Mouse (Mus musculus) forebrain, embryonic 11.5 days (tissue): ENCODE results near the gene Fhl2. TPM values are rescaled to one million over a fixed set of nuclear protein-coding genes. Genes with fewer than 3 reads are reported as not detected.
A peak's percentile ranks its signal among the peaks of the same experiment; 100 is the strongest.

Source experiments
- ATAC-seq: fragments of 200-750 bp; cut with Nextera tagmentation; replicated peaks from 2 replicates; pipeline ENCODE4 v1.8.0; 2017; ENCODE audit warnings: moderate TSS enrichment; ENCODE audit not compliant: low FRiP score
- DNase-seq: peaks from one replicate; pipeline ENCODE4 v3.0.0-alpha.2; 2017; ENCODE audit warnings: low spot score
- H3K27ac ChIP-seq: fragments of 300-500 bp; sonication (generic); 2 replicates; pipeline ENCODE4 v1.5.1; 2014; ENCODE audit warnings: low read depth, low read length
- H3K27me3 ChIP-seq: fragments of 300-500 bp; sonication (generic); 2 replicates; pipeline ENCODE4 v1.6.1; 2014; ENCODE audit warnings: mild to moderate bottlenecking, low read length, mixed read lengths; ENCODE audit not compliant: control insufficient read depth, insufficient read depth
- H3K36me3 ChIP-seq: fragments of 300-500 bp; sonication (generic); 2 replicates; pipeline ENCODE4 v1.6.1; 2014; ENCODE audit warnings: mild to moderate bottlenecking, low read length, moderate library complexity, mixed read lengths; ENCODE audit not compliant: control insufficient read depth, insufficient read depth
- H3K4me1 ChIP-seq: fragments of 300-500 bp; sonication (generic); replicated peaks from 2 replicates; pipeline ENCODE4 v1.6.1; 2014; ENCODE audit warnings: low read length, mixed read lengths; ENCODE audit not compliant: control insufficient read depth, insufficient read depth
- H3K4me2 ChIP-seq: fragments of 300-500 bp; sonication (generic); 2 replicates; pipeline ENCODE4 v1.6.1; 2014; ENCODE audit warnings: low read depth, mild to moderate bottlenecking, low read length, moderate library complexity, mixed read lengths; ENCODE audit not compliant: severe bottlenecking
- H3K4me3 ChIP-seq: fragments of 300-500 bp; sonication (generic); 2 replicates; pipeline ENCODE4 v1.5.1; 2014; ENCODE audit warnings: low read depth, low read length
- H3K9ac ChIP-seq: fragments of 300-500 bp; sonication (generic); 2 replicates; pipeline ENCODE4 v1.6.1; 2014; ENCODE audit warnings: low read length
- H3K9me3 ChIP-seq: fragments of 300-500 bp; sonication (generic); 2 replicates; pipeline ENCODE4 v1.6.1; 2016; ENCODE audit warnings: low read length, mixed read lengths; ENCODE audit not compliant: control insufficient read depth
- WGBS: fragments of 180-500 bp; shearing (Covaris S2); extraction: QIAGEN DNeasy Blood & Tissue Kit; methylation state at CpG from one replicate; pipeline ENCODE4 v1.1.7; 2014; 5-methylcytosine and 5-hydroxymethylcytosine counted together
- polyA plus RNA-seq: library from polyadenylated mRNA; unstranded; fragments of >200 nt; fragmentation: Nextera tagmentation; extraction: Ambion mirVana; gene quantifications from 2 replicates; pipeline ENCODE4 v1.2.1, GENCODE M21; 2014

Fhl2 gene
- polyA plus RNA-seq, 1 experiment from 2014 or later, result 4.0 TPM

GRCm38 (mm10) chr1:43098031-43098984 is 98.5 kb downstream of the Fhl2 start, which contains the start of the genes Tgfbrap1 and AI597479:
Gene Tgfbrap1, minus strand, starts transcription at chr1:43098637.
Gene AI597479, plus strand, starts transcription at chr1:43098710.
- peak within 1 kb of the TSS; percentile 83 for H3K9ac ChIP-seq

GRCm38 (mm10) chr1:43094206-43094605 is 102.6 kb downstream of the Fhl2 start:
- H3K4me2 ChIP-seq, result no peak overlapping the region
- H3K36me3 ChIP-seq, result no peaks in the 10 kb centered on the region
- H3K9ac ChIP-seq, result no peak overlapping the region
- 0 out of 2 replicates have a peak, but pooled peaks cover 3% of the 10 kb centered on the region for H3K4me1 ChIP-seq
- DNase-seq (no peak), ATAC-seq (no peak)
- H3K9me3 ChIP-seq, result no peaks in the 10 kb centered on the region
- 83% methylated on average over 2 of the region's 2 CpGs for WGBS
- H3K27me3 ChIP-seq, result no peaks in the 10 kb centered on the region
- H3K4me3 ChIP-seq, result no peak overlapping the region
- no peak overlapping the region for H3K27ac ChIP-seq

More at GRCm38 (mm10) chr1:43098031-43098984, 98.5 kb downstream of the Fhl2 start, which contains the start of the genes Tgfbrap1 and AI597479:
- H3K27me3 ChIP-seq, result no peaks in the 10 kb centered on the region
- 0 out of 2 replicates have a peak, but pooled peaks cover 2% of the 10 kb centered on the region for H3K4me1 ChIP-seq
- no peaks in the 10 kb centered on the region; the same call in 1 of the 2 replicates for H3K36me3 ChIP-seq
- peak; percentile 97 for ATAC-seq
- DNase-seq, result peak; percentile 96
- H3K4me3 ChIP-seq, result peak within 1 kb of the TSS; percentile 80
- WGBS, result 1% methylated on average over 57 of the region's 57 CpGs
- H3K27ac ChIP-seq, result peak within 1 kb of the TSS; percentile 98
- peak within 1 kb of the TSS; percentile 83 for H3K4me2 ChIP-seq
- H3K9me3 ChIP-seq, result no peaks in the 10 kb centered on the region

DNA sequence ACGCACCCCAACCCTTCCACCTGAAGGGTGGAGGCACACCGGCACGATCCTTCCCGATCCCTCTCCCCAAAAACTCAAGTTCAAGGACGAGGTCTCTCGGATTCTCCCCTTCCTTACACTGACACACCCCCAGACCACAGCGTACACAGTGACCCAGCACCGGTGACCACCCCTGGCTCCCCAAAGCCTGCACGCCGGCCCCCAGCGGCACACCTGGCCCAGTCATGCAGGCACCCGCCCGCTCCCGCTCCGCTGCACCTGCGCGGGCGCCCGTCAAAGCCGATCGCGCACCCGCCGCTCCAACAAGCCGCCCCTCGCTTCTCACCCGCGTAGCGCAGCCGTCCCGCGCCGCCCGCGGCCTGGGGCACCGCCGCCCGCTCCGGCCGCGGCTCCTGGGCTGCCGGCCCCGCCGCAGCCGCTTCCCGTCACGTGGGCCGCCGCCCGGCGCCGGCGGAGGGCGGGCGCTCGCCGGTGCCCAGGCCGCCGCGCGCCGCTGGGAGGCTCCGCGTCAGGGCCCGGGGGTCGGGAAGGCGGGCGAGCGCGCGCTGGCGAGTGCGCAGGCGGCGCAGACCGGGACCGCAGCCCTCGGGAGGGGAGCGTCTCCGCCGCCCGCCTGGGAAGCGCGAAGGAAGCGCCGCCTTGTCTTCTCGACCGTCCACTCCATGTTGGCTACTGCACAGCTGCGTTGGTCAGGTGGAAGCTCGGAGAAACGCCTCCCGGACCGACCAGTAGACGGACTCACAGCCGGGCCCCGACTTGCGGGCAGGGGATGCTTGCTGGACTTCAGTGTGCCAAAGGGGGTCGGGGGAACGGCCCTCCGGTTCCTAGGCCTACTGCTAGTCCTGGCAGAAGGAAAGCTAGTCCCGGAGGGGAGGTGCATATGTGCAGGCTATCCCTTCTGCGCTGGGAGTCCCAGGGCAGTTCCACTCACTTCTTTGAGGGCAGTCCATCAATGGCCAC is 104.4 kb downstream of the Fhl2 start:
- Histone ChIP-seq H3K9me3 (no peaks in the 10 kb centered on the region), H3K27me3 (no peaks in the 10 kb centered on the region), H3K4me1 (0 out of 2 replicates have a peak, but pooled peaks cover 3% of the 10 kb centered on the region), H3K27ac (peak overlapping the region; percentile 72), H3K4me3 (peak overlapping the region; percentile 74), H3K4me2 (peak overlapping the region; percentile 51), H3K36me3 (no peaks in the 10 kb centered on the region), H3K9ac (peak overlapping the region; percentile 88)
- WGBS, result under 1% methylated on average over 94 of the region's 102 CpGs
- DNase-seq (peak; percentile 77), ATAC-seq (peak; percentile 91)

DNA sequence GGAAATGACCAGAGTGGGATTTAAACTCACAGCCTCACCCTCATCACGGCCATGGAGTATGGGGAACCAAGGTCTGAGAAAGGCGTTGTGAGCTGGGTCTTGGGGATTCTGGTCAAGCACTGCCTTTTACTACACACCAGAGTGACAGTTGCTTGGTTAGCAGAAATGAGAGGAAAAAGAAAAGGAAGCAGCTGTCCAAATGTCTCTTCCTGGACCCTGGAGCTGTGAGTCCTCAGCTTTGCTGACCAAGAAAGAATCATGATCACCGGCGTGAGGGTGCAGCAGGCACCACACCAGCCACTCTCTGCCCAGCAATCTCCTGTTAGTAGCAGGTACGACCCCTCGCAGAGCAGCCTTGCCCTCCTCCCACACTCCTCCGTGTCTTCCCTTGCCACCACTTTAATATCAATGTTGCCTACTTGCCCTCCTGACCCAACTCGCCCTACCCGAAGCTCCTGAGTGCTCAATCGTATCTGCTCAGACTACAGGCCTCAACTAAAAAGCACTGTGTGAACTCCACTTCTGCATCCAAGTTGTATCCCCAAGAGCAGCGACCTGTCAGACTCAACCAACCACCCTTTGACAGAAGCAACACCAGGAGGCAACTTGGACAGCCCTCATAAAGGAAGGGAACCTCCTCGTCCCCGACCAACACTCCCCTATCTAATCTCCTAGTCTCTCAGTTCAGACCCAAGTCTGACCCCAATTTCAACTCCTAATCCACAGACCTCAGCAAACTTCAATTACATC is 105.3 kb downstream of the Fhl2 start:
- H3K9ac ChIP-seq, result peak overlapping the region; percentile 88
- H3K4me3 ChIP-seq, result peak overlapping the region; percentile 74
- ATAC-seq, result peak; percentile 23; the same call in 1 of the 2 replicates
- no peaks in the 10 kb centered on the region for H3K9me3 ChIP-seq
- no peaks in the 10 kb centered on the region for H3K36me3 ChIP-seq
- 49% methylated on average over 13 of the region's 13 CpGs for WGBS
- 0 out of 2 replicates have a peak, but pooled peaks cover 3% of the 10 kb centered on the region for H3K4me1 ChIP-seq
- DNase-seq, result peak; percentile 54
- H3K4me2 ChIP-seq, result peak overlapping the region; percentile 51
- H3K27me3 ChIP-seq, result no peaks in the 10 kb centered on the region
- H3K27ac ChIP-seq, result no peak overlapping the region

GRCm38 (mm10) chr1:43090418-43090817 is 106.4 kb downstream of the Fhl2 start:
- H3K9me3 ChIP-seq, result no peaks in the 10 kb centered on the region
- H3K9ac ChIP-seq, result no peak overlapping the region
- WGBS, result 84% methylated on average over 1 of the region's 1 CpGs
- no peak for DNase-seq
- H3K4me3 ChIP-seq, result no peak overlapping the region
- no peak for ATAC-seq
- no peak overlapping the region for H3K27ac ChIP-seq
- H3K4me1 ChIP-seq, result 0 out of 2 replicates have a peak, but pooled peaks cover 3% of the 10 kb centered on the region
- H3K36me3 ChIP-seq, result no peaks in the 10 kb centered on the region
- H3K4me2 ChIP-seq, result no peak overlapping the region
- H3K27me3 ChIP-seq, result no peaks in the 10 kb centered on the region

DNA sequence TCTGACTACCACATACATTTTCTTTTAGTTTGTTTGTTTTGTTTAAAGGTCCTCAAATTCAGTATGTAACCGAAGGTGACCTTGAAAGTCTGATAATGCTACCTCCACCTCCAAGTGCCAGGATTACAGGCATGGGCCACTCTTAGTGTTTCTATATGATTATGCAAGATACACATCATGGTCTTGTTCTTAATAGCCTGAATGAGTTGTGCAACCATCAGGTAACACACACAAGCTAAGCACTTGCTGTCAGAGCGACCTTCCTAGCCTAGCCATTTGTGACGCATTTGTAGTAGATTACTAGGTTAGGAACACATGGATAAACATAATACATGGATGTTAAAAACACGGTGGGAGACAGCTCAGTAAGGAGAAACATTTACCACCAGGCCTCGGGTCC is 113.8 kb downstream of the Fhl2 start:
- H3K4me2 ChIP-seq, result no peak overlapping the region
- H3K4me1 ChIP-seq, result no peaks in the 10 kb centered on the region
- DNase-seq, result no peak
- no peaks in the 10 kb centered on the region for H3K9me3 ChIP-seq
- H3K9ac ChIP-seq, result no peak overlapping the region
- no peaks in the 10 kb centered on the region for H3K36me3 ChIP-seq
- no peak overlapping the region for H3K4me3 ChIP-seq
- H3K27ac ChIP-seq, result no peak overlapping the region
- 91% methylated on average over 5 of the region's 5 CpGs for WGBS
- H3K27me3 ChIP-seq, result no peaks in the 10 kb centered on the region
- no peak for ATAC-seq

DNA sequence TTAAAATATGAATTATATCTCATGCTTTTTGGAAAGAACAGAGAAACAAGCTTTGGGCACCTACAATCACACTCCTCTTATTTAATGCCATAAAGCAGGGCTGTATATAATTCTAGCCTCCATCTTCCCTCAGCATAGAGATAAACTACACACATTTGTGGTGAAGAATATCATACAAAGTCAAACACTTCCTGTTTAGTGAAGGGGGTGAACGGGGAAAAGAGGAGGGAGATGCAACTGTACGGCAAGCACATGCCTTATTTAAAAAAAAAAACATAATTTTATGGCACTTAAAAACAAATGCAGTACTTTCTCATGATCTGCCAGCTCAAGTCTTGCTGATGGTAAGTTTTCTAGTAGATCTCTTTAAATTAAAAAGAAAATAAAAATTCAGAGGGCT is 118.7 kb downstream of the Fhl2 start:
- ATAC-seq, result no peak
- 94% methylated on average over 2 of the region's 2 CpGs for WGBS
- no peak overlapping the region for H3K4me2 ChIP-seq
- H3K4me1 ChIP-seq, result no peaks in the 10 kb centered on the region
- no peak overlapping the region for H3K4me3 ChIP-seq
- no peak overlapping the region for H3K9ac ChIP-seq
- no peaks in the 10 kb centered on the region for H3K9me3 ChIP-seq
- no peaks in the 10 kb centered on the region for H3K27me3 ChIP-seq
- H3K36me3 ChIP-seq, result no peaks in the 10 kb centered on the region
- DNase-seq, result no peak
- no peak overlapping the region for H3K27ac ChIP-seq
